Mouse (Mus musculus): ENCODE data around the gene Armc2. TPM values are rescaled to one million over a fixed set of nuclear protein-coding genes. Genes with fewer than 3 reads are reported as not detected.

The Armc2 gene
- polyA plus RNA-seq, 1 experiment from 2014 or later: 1.2 TPM

- ATAC-seq: no peak
- H3K4me3 ChIP-seq (ENCODE audit: low read depth, low read length): no peak overlapping the region
- no peaks in the 10 kb centered on the region for H3K9me3 ChIP-seq (ENCODE audit: control insufficient read depth)
- H3K9ac ChIP-seq (ENCODE audit: low read depth, low read length): no peak overlapping the region
- WGBS: 72% methylated on average over 7 of the region's 7 CpGs
- no peak overlapping the region for H3K27ac ChIP-seq (ENCODE audit: low read depth, low read length)
- no peak overlapping the region for H3K4me2 ChIP-seq (replicated peaks; ENCODE audit: low read depth)
- no peak for TF ChIP-seq CTCF (IDR thresholded peaks at IDR 0.05; ENCODE audit: low read depth)
- no peaks in the 10 kb centered on the region for H3K4me1 ChIP-seq (replicated peaks; ENCODE audit: control insufficient read depth, insufficient read depth, low read length)
- no peaks in the 10 kb centered on the region for H3K27me3 ChIP-seq (replicated peaks; ENCODE audit: control insufficient read depth, insufficient read depth, low read length)
- no peaks in the 10 kb centered on the region for H3K36me3 ChIP-seq (ENCODE audit: control insufficient read depth, insufficient read depth)
These were observed 23.8 kb upstream of the Armc2 start for GRCm38 (mm10) chr10:42042087-42042486.

- ATAC-seq: no peak
- Histone ChIP-seq H3K4me2 (replicated peaks; ENCODE audit: low read depth) (no peak overlapping the region), H3K27me3 (replicated peaks; ENCODE audit: control insufficient read depth, insufficient read depth, low read length) (no peaks in the 10 kb centered on the region), H3K27ac (ENCODE audit: low read depth, low read length) (no peak overlapping the region), H3K4me1 (replicated peaks; ENCODE audit: control insufficient read depth, insufficient read depth, low read length) (no peaks in the 10 kb centered on the region), H3K36me3 (ENCODE audit: control insufficient read depth, insufficient read depth) (no peaks in the 10 kb centered on the region), H3K9me3 (ENCODE audit: control insufficient read depth) (no peaks in the 10 kb centered on the region), H3K9ac (ENCODE audit: low read depth, low read length) (no peak overlapping the region), H3K4me3 (ENCODE audit: low read depth, low read length) (no peak overlapping the region)
- no peak for TF ChIP-seq CTCF (IDR thresholded peaks at IDR 0.05; ENCODE audit: low read depth)
- WGBS: 59% methylated on average over 10 of the region's 10 CpGs
These were observed 20.3 kb upstream of the Armc2 start for GRCm38 (mm10) chr10:42038571-42038970.

- Histone ChIP-seq H3K9me3 (ENCODE audit: control insufficient read depth) (no peaks in the 10 kb centered on the region), H3K36me3 (ENCODE audit: control insufficient read depth, insufficient read depth) (no peaks in the 10 kb centered on the region), H3K27ac (ENCODE audit: low read depth, low read length) (no peak overlapping the region), H3K9ac (ENCODE audit: low read depth, low read length) (no peak overlapping the region), H3K4me3 (ENCODE audit: low read depth, low read length) (no peak overlapping the region), H3K27me3 (replicated peaks; ENCODE audit: control insufficient read depth, insufficient read depth, low read length) (no peaks in the 10 kb centered on the region), H3K4me1 (replicated peaks; ENCODE audit: control insufficient read depth, insufficient read depth, low read length) (no peaks in the 10 kb centered on the region), H3K4me2 (replicated peaks; ENCODE audit: low read depth) (no peak overlapping the region)
- no peak for TF ChIP-seq CTCF (IDR thresholded peaks at IDR 0.05; ENCODE audit: low read depth)
- ATAC-seq: no peak
- 56% methylated on average over 7 of the region's 7 CpGs for WGBS
These were observed 19.1 kb upstream of the Armc2 start for GRCm38 (mm10) chr10:42037301-42037870.

- no peaks in the 10 kb centered on the region for H3K27me3 ChIP-seq (replicated peaks; ENCODE audit: control insufficient read depth, insufficient read depth, low read length)
- no peak overlapping the region for H3K4me2 ChIP-seq (replicated peaks; ENCODE audit: low read depth)
- no peak for TF ChIP-seq CTCF (IDR thresholded peaks at IDR 0.05; ENCODE audit: low read depth)
- no peak overlapping the region for H3K9ac ChIP-seq (ENCODE audit: low read depth, low read length)
- 45% methylated on average over 4 of the region's 4 CpGs for WGBS
- ATAC-seq: no peak
- no peak overlapping the region for H3K27ac ChIP-seq (ENCODE audit: low read depth, low read length)
- H3K9me3 ChIP-seq (ENCODE audit: control insufficient read depth): no peaks in the 10 kb centered on the region
- H3K36me3 ChIP-seq (ENCODE audit: control insufficient read depth, insufficient read depth): no peaks in the 10 kb centered on the region
- no peaks in the 10 kb centered on the region for H3K4me1 ChIP-seq (replicated peaks; ENCODE audit: control insufficient read depth, insufficient read depth, low read length)
- no peak overlapping the region for H3K4me3 ChIP-seq (ENCODE audit: low read depth, low read length)
These were observed 18.6 kb upstream of the Armc2 start for GRCm38 (mm10) chr10:42036846-42037245.

GRCm38 (mm10) chr10:42033571-42033970, 15.3 kb upstream of the Armc2 start:
- no peak overlapping the region for H3K9ac ChIP-seq (ENCODE audit: low read depth, low read length)
- no peaks in the 10 kb centered on the region for H3K4me1 ChIP-seq (replicated peaks; ENCODE audit: control insufficient read depth, insufficient read depth, low read length)
- WGBS: 66% methylated on average over 3 of the region's 3 CpGs
- no peak overlapping the region for H3K4me3 ChIP-seq (ENCODE audit: low read depth, low read length)
- no peak for TF ChIP-seq CTCF (IDR thresholded peaks at IDR 0.05; ENCODE audit: low read depth)
- H3K36me3 ChIP-seq (ENCODE audit: control insufficient read depth, insufficient read depth): no peaks in the 10 kb centered on the region
- H3K9me3 ChIP-seq (ENCODE audit: control insufficient read depth): no peaks in the 10 kb centered on the region
- H3K27me3 ChIP-seq (replicated peaks; ENCODE audit: control insufficient read depth, insufficient read depth, low read length): no peaks in the 10 kb centered on the region
- no peak for ATAC-seq
- no peak overlapping the region for H3K27ac ChIP-seq (ENCODE audit: low read depth, low read length)
- no peak overlapping the region for H3K4me2 ChIP-seq (replicated peaks; ENCODE audit: low read depth)

GRCm38 (mm10) chr10:42031021-42031420, 12.8 kb upstream of the Armc2 start:
- peak; percentile 92 for TF ChIP-seq CTCF (IDR thresholded peaks at IDR 0.05; ENCODE audit: low read depth)
- Histone ChIP-seq H3K36me3 (ENCODE audit: control insufficient read depth, insufficient read depth) (no peaks in the 10 kb centered on the region), H3K4me2 (replicated peaks; ENCODE audit: low read depth) (peak overlapping the region; percentile 47), H3K27ac (ENCODE audit: low read depth, low read length) (no peak overlapping the region), H3K9me3 (ENCODE audit: control insufficient read depth) (no peaks in the 10 kb centered on the region), H3K4me3 (ENCODE audit: low read depth, low read length) (no peak overlapping the region), H3K9ac (ENCODE audit: low read depth, low read length) (no peak overlapping the region), H3K4me1 (replicated peaks; ENCODE audit: control insufficient read depth, insufficient read depth, low read length) (no peaks in the 10 kb centered on the region), H3K27me3 (replicated peaks; ENCODE audit: control insufficient read depth, insufficient read depth, low read length) (no peaks in the 10 kb centered on the region)
- ATAC-seq: peak; percentile 45; the same call in 1 of the 2 replicates
- WGBS: 17% methylated on average over 16 of the region's 16 CpGs

GRCm38 (mm10) chr10:42029502-42029901, 11.3 kb upstream of the Armc2 start:
- H3K9ac ChIP-seq (ENCODE audit: low read depth, low read length): no peak overlapping the region
- no peak for ATAC-seq
- H3K4me3 ChIP-seq (ENCODE audit: low read depth, low read length): no peak overlapping the region
- peak; percentile 41; the same call in 1 of the 2 replicates for TF ChIP-seq CTCF (IDR thresholded peaks at IDR 0.05; ENCODE audit: low read depth)
- WGBS: 73% methylated on average over 5 of the region's 5 CpGs
- no peak overlapping the region for H3K27ac ChIP-seq (ENCODE audit: low read depth, low read length)
- no peaks in the 10 kb centered on the region for H3K4me1 ChIP-seq (replicated peaks; ENCODE audit: control insufficient read depth, insufficient read depth, low read length)
- no peaks in the 10 kb centered on the region for H3K9me3 ChIP-seq (ENCODE audit: control insufficient read depth)
- no peak overlapping the region for H3K4me2 ChIP-seq (replicated peaks; ENCODE audit: low read depth)
- H3K36me3 ChIP-seq (ENCODE audit: control insufficient read depth, insufficient read depth): no peaks in the 10 kb centered on the region
- no peaks in the 10 kb centered on the region for H3K27me3 ChIP-seq (replicated peaks; ENCODE audit: control insufficient read depth, insufficient read depth, low read length)

Data from intestine, postnatal 0 days (tissue).